Mouse (Mus musculus) gastrocnemius, postnatal 25 days (tissue): Measurements from ENCODE around the gene Atp13a3. TPM values are rescaled to one million over a fixed set of nuclear protein-coding genes. Genes with fewer than 3 reads are reported as not detected.
A peak's percentile ranks its signal among the peaks of the same experiment; 100 is the strongest.
"Not testable (repeated sequence)": the region's sequence is repeated elsewhere in the genome, so short reads cannot be mapped to it uniquely, and the experiment has no call there.

Experiments used
- DNase-seq: peaks from one replicate; pipeline ENCODE4 v3.0.0; 2022
- total RNA-seq, 2 experiments: library from RNA; stranded (reverse); gene quantifications; 1 replicate in 1 of 2; 2 replicates in 1 of 2; pipeline ENCODE4 v1.2.3; 2021

Atp13a3 gene
- total RNA-seq, 2 experiments from 2014 or later = 35.5 to 45.9 TPM

GRCm38 (mm10) chr16:30412680-30413079 lies 6.9 kb upstream of the Atp13a3 start:
- DNase-seq = no peak

GRCm38 (mm10) chr16:30410914-30411313 lies 5.1 kb upstream of the Atp13a3 start:
- no peak for DNase-seq

- DNase-seq = no peak
Observed at GRCm38 (mm10) chr16:30407513-30407912, 1.7 kb upstream of the Atp13a3 start.

- no peak for DNase-seq
Observed at GRCm38 (mm10) chr16:30403528-30403927, 2.2 kb downstream of the Atp13a3 start.

- peak; percentile 66 for DNase-seq
Observed at GRCm38 (mm10) chr16:30397127-30398057, 8.4 kb downstream of the Atp13a3 start.

GRCm38 (mm10) chr16:30395136-30395535 lies 10.6 kb downstream of the Atp13a3 start:
- no peak for DNase-seq

- DNase-seq = peak; percentile 20
Observed at GRCm38 (mm10) chr16:30390650-30391340, 15.0 kb downstream of the Atp13a3 start.

- no peak for DNase-seq
Observed at GRCm38 (mm10) chr16:30389831-30390649, 15.7 kb downstream of the Atp13a3 start.

GRCm38 (mm10) chr16:30389210-30389684 lies 16.5 kb downstream of the Atp13a3 start:
- peak; percentile 17 for DNase-seq

- peak; percentile 89 for DNase-seq
Observed at GRCm38 (mm10) chr16:30388522-30389209, 17.1 kb downstream of the Atp13a3 start.

GRCm38 (mm10) chr16:30387871-30388460 lies 17.8 kb downstream of the Atp13a3 start:
- DNase-seq = peak; percentile 26

- DNase-seq = no peak
Observed at GRCm38 (mm10) chr16:30386911-30387439, 18.8 kb downstream of the Atp13a3 start.

- no peak for DNase-seq
Observed at GRCm38 (mm10) chr16:30385531-30385930, 20.2 kb downstream of the Atp13a3 start.

- DNase-seq = no peak
Observed at GRCm38 (mm10) chr16:30376237-30376636, 29.5 kb downstream of the Atp13a3 start.

GRCm38 (mm10) chr16:30374927-30375326 lies 30.8 kb downstream of the Atp13a3 start:
- DNase-seq = no peak

GRCm38 (mm10) chr16:30374266-30374665 lies 31.5 kb downstream of the Atp13a3 start:
- no peak for DNase-seq

- DNase-seq = not testable (repeated sequence)
Observed at GRCm38 (mm10) chr16:30373286-30373685, 32.5 kb downstream of the Atp13a3 start.

- DNase-seq = no peak
Observed at GRCm38 (mm10) chr16:30367395-30367794, 38.4 kb downstream of the Atp13a3 start.

GRCm38 (mm10) chr16:30364604-30365003 lies 41.2 kb downstream of the Atp13a3 start:
- DNase-seq = no peak

GRCm38 (mm10) chr16:30362528-30362927 lies 43.2 kb downstream of the Atp13a3 start:
- DNase-seq = no peak

GRCm38 (mm10) chr16:30353489-30353888 lies 52.3 kb downstream of the Atp13a3 start:
- DNase-seq = not testable (repeated sequence)
